Mouse (Mus musculus): ENCODE measurements around the gene Cacng4.

Cacng4 gene

GRCm38 (mm10) chr11:107773312-107773711, 21.0 kb downstream of the Cacng4 start:
- DNase-seq (ENCODE audit: low read depth, low spot score) = peak; percentile 11

GRCm38 (mm10) chr11:107772002-107772401, 22.4 kb downstream of the Cacng4 start:
- DNase-seq (ENCODE audit: low read depth, low spot score) = no peak

GRCm38 (mm10) chr11:107768361-107768760, 26.0 kb downstream of the Cacng4 start:
- no peak for DNase-seq (ENCODE audit: low read depth, low spot score)

- no peak for DNase-seq (ENCODE audit: low read depth, low spot score)
Observed at GRCm38 (mm10) chr11:107766932-107767331, 27.4 kb downstream of the Cacng4 start.

- DNase-seq (ENCODE audit: low read depth, low spot score) = peak; percentile 58
Observed at GRCm38 (mm10) chr11:107762688-107763460, 31.5 kb downstream of the Cacng4 start.

GRCm38 (mm10) chr11:107761790-107762500, 32.4 kb downstream of the Cacng4 start:
- DNase-seq (ENCODE audit: low read depth, low spot score) = no peak

- DNase-seq (ENCODE audit: low read depth, low spot score) = no peak
Observed at GRCm38 (mm10) chr11:107760001-107760400, 34.4 kb downstream of the Cacng4 start.

GRCm38 (mm10) chr11:107759516-107759915, 34.8 kb downstream of the Cacng4 start:
- no peak for DNase-seq (ENCODE audit: low read depth, low spot score)

- no peak for DNase-seq (ENCODE audit: low read depth, low spot score)
Observed at GRCm38 (mm10) chr11:107749114-107749513, 45.2 kb downstream of the Cacng4 start.

GRCm38 (mm10) chr11:107748243-107749035, 45.9 kb downstream of the Cacng4 start:
- DNase-seq (ENCODE audit: low read depth, low spot score) = no peak

- DNase-seq (ENCODE audit: low read depth, low spot score) = no peak
Observed at GRCm38 (mm10) chr11:107743100-107743499, 51.3 kb downstream of the Cacng4 start.

- no peak for DNase-seq (ENCODE audit: low read depth, low spot score)
Observed at GRCm38 (mm10) chr11:107738418-107739099, 55.8 kb downstream of the Cacng4 start.

GRCm38 (mm10) chr11:107737886-107738285, 56.5 kb downstream of the Cacng4 start:
- DNase-seq (ENCODE audit: low read depth, low spot score) = no peak

GRCm38 (mm10) chr11:107734133-107734532, 60.2 kb downstream of the Cacng4 start:
- no peak for DNase-seq (ENCODE audit: low read depth, low spot score)

GRCm38 (mm10) chr11:107731498-107731897, 62.9 kb downstream of the Cacng4 start:
- DNase-seq (ENCODE audit: low read depth, low spot score) = no peak

- DNase-seq (ENCODE audit: low read depth, low spot score) = no peak
Observed at GRCm38 (mm10) chr11:107730940-107731339, 63.4 kb downstream of the Cacng4 start.

- DNase-seq (ENCODE audit: low read depth, low spot score) = no peak
Observed at GRCm38 (mm10) chr11:107729141-107729540, 65.2 kb downstream of the Cacng4 start.

GRCm38 (mm10) chr11:107728073-107728863, 66.1 kb downstream of the Cacng4 start:
- DNase-seq (ENCODE audit: low read depth, low spot score) = no peak

GRCm38 (mm10) chr11:107724603-107725002, 69.8 kb downstream of the Cacng4 start:
- no peak for DNase-seq (ENCODE audit: low read depth, low spot score)

- no peak for DNase-seq (ENCODE audit: low read depth, low spot score)
Observed at GRCm38 (mm10) chr11:107721057-107721456, 73.3 kb downstream of the Cacng4 start.

Data from mesoderm, embryonic 11.5 days (tissue).